Mouse (Mus musculus) ES-Bruce4 (cell line): Measurements from ENCODE around the gene Il12rb1. TPM values are rescaled to one million over a fixed set of nuclear protein-coding genes. Genes with fewer than 3 reads are reported as not detected.
A peak's percentile ranks its signal among the peaks of the same experiment; 100 is the strongest.

Source experiments
- H3K27ac ChIP-seq: 2 replicates; pipeline ENCODE4 v1.5.1; 2012; ENCODE audit warnings: low read length, inconsistent platforms; ENCODE audit not compliant: insufficient read depth
- H3K27me3 ChIP-seq: 2 replicates; pipeline ENCODE4 v1.6.1; 2012; ENCODE audit warnings: mild to moderate bottlenecking, low read length, inconsistent platforms; ENCODE audit not compliant: control insufficient read depth, poor library complexity, insufficient read depth, severe bottlenecking
- H3K36me3 ChIP-seq: 2 replicates; pipeline ENCODE4 v1.6.1; 2012; ENCODE audit warnings: inconsistent platforms, mild to moderate bottlenecking, low read length, moderate library complexity; ENCODE audit not compliant: control insufficient read depth, poor library complexity, insufficient read depth, severe bottlenecking
- H3K4me1 ChIP-seq: one replicate; pipeline ENCODE4 v1.8.1; 2011; ENCODE audit warnings: low read length; ENCODE audit not compliant: control insufficient read depth, insufficient read depth
- H3K4me3 ChIP-seq: 2 replicates; pipeline ENCODE4 v1.5.1; 2011; ENCODE audit warnings: low read depth, mild to moderate bottlenecking, low read length
- H3K9ac ChIP-seq: 2 replicates; pipeline ENCODE4 v1.6.1; 2012; ENCODE audit warnings: low read depth, mild to moderate bottlenecking, inconsistent platforms; ENCODE audit not compliant: poor library complexity, severe bottlenecking
- H3K9me3 ChIP-seq: replicated peaks from 2 replicates; pipeline ENCODE4 v1.6.1; 2012; ENCODE audit warnings: mild to moderate bottlenecking, low read length, inconsistent platforms; ENCODE audit not compliant: control insufficient read depth, poor library complexity, insufficient read depth, severe bottlenecking
- CTCF ChIP-seq: IDR thresholded peaks from one replicate; pipeline ENCODE4 v1.8.1; 2011; ENCODE audit warnings: low read depth, low read length
- EP300 ChIP-seq: IDR thresholded peaks from 2 replicates; pipeline ENCODE4 v1.6.1; 2011; ENCODE audit warnings: low read depth, low read length; ENCODE audit not compliant: insufficient read depth
- POLR2A ChIP-seq: IDR thresholded peaks from one replicate; pipeline ENCODE4 v1.8.1; 2011; ENCODE audit warnings: low read length; ENCODE audit not compliant: insufficient read depth
- polyA plus RNA-seq: library from polyadenylated mRNA; stranded (reverse); fragments of >200 nt; gene quantifications from 2 replicates; pipeline ENCODE4 v1.2.4, GENCODE M21; 2011; ENCODE audit warnings: low read depth; ENCODE audit not compliant: missing spikeins, insufficient read depth, insufficient read length

Gene Il12rb1
- polyA plus RNA-seq, 1 experiment, result 2.0 TPM

- Histone ChIP-seq H3K9ac (no peak overlapping the region), H3K9me3 (no peaks in the 10 kb centered on the region), H3K4me3 (no peak overlapping the region), H3K27me3 (no peaks in the 10 kb centered on the region), H3K4me1 (no peaks in the 10 kb centered on the region), H3K27ac (no peak overlapping the region), H3K36me3 (no peaks in the 10 kb centered on the region)
- TF ChIP-seq EP300 (no peak), POLR2A (no peak), CTCF (no peak)
These were observed 14.0 kb upstream of the Il12rb1 start for GRCm38 (mm10) chr8:70794215-70794614.

GRCm38 (mm10) chr8:70795370-70795769, 12.9 kb upstream of the Il12rb1 start:
- TF ChIP-seq CTCF (no peak), EP300 (no peak), POLR2A (no peak)
- H3K9me3 ChIP-seq, result no peaks in the 10 kb centered on the region
- no peak overlapping the region for H3K4me3 ChIP-seq
- no peaks in the 10 kb centered on the region for H3K36me3 ChIP-seq
- no peaks in the 10 kb centered on the region for H3K27me3 ChIP-seq
- no peak overlapping the region for H3K27ac ChIP-seq
- no peaks in the 10 kb centered on the region for H3K4me1 ChIP-seq
- no peak overlapping the region for H3K9ac ChIP-seq

- Histone ChIP-seq H3K9me3 (no peaks in the 10 kb centered on the region), H3K27ac (no peak overlapping the region), H3K27me3 (no peaks in the 10 kb centered on the region), H3K9ac (peak overlapping the region; percentile 62), H3K36me3 (no peaks in the 10 kb centered on the region), H3K4me3 (peak overlapping the region; percentile 68), H3K4me1 (no peaks in the 10 kb centered on the region)
- no peak for TF ChIP-seq CTCF
- no peak for TF ChIP-seq EP300
- TF ChIP-seq POLR2A, result no peak
These were observed 11.7 kb upstream of the Il12rb1 start for GRCm38 (mm10) chr8:70796403-70797080.

GRCm38 (mm10) chr8:70797081-70798070, 10.9 kb upstream of the Il12rb1 start:
- peaks cover 3% of the 10 kb centered on the region for H3K4me1 ChIP-seq
- H3K27ac ChIP-seq, result no peak overlapping the region
- no peak for TF ChIP-seq CTCF
- no peak for TF ChIP-seq POLR2A
- TF ChIP-seq EP300, result no peak
- peak overlapping the region; percentile 64 for H3K9ac ChIP-seq
- H3K9me3 ChIP-seq, result no peaks in the 10 kb centered on the region
- H3K4me3 ChIP-seq, result peak overlapping the region; percentile 79
- H3K36me3 ChIP-seq, result no peaks in the 10 kb centered on the region
- H3K27me3 ChIP-seq, result no peaks in the 10 kb centered on the region

DNA sequence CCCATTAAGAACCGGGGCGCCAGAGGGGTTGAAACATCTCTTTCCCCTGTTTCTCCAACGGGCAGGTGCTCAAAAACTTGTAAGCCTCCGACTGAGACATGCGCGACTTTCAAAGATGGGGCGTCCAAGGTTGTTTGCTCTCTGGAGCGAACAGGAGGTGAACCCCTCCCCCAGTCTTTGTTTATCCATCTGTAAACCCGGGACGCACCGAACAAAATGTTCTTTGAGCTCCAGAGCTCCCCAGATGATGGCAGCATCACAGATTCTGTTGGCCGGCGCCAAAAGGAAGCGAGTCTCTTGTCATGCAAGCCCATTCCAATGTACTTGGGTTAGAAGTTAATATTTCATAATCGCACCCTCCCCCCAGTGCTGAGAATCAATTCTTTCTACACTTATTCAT, 10.0 kb upstream of the Il12rb1 start:
- Histone ChIP-seq H3K4me3 (peak overlapping the region; percentile 79), H3K9ac (peak overlapping the region; percentile 64)
- TF ChIP-seq EP300 (no peak), POLR2A (no peak), CTCF (no peak)

More for the DNA sequence above, 10.0 kb upstream of the Il12rb1 start:
- no peaks in the 10 kb centered on the region for H3K36me3 ChIP-seq
- H3K4me1 ChIP-seq, result peaks cover 4% of the 10 kb centered on the region
- H3K27ac ChIP-seq, result no peak overlapping the region
- no peaks in the 10 kb centered on the region for H3K27me3 ChIP-seq
- no peaks in the 10 kb centered on the region for H3K9me3 ChIP-seq
